Mouse (Mus musculus): ENCODE results near the gene Ubd.
"Not testable (repeated sequence)": the region's sequence is repeated elsewhere in the genome, so short reads cannot be mapped to it uniquely, and the experiment has no call there.

Ubd gene

GRCm38 (mm10) chr17:37193656-37194055 lies at the start of gene Ubd:
Gene Ubd, plus strand, starts transcription at chr17:37193892.
- in situ Hi-C loops (cut with MboI; ENCODE audit: unreplicated experiment in 2 of 2), result no loop called here

GRCm38 (mm10) chr17:37161394-37161793 lies 32.3 kb upstream of the Ubd start, which contains the start of gene Olfr93:
Gene Olfr93, minus strand, starts transcription at chr17:37161494.
- in situ Hi-C loops (cut with MboI; ENCODE audit: unreplicated experiment in 2 of 2), result no loop called here

GRCm38 (mm10) chr17:37185474-37185873 lies 8.2 kb upstream of the Ubd start:
- in situ Hi-C loops (cut with MboI; ENCODE audit: unreplicated experiment in 2 of 2), result no loop called here

- in situ Hi-C loops (cut with MboI; ENCODE audit: unreplicated experiment in 2 of 2), result no loop called here
Measured at GRCm38 (mm10) chr17:37190711-37191110, 3.0 kb upstream of the Ubd start.

GRCm38 (mm10) chr17:37193032-37193431 lies 660 bp upstream of the Ubd start:
- in situ Hi-C loops (cut with MboI; ENCODE audit: unreplicated experiment in 2 of 2), result no loop called here

GRCm38 (mm10) chr17:37194782-37195181 lies 1.1 kb downstream of the Ubd start:
- in situ Hi-C loops (cut with MboI; ENCODE audit: unreplicated experiment in 2 of 2), result no loop called here

- in situ Hi-C loops (cut with MboI; ENCODE audit: unreplicated experiment in 2 of 2), result no loop called here
Measured at GRCm38 (mm10) chr17:37196845-37197724, 3.4 kb downstream of the Ubd start.

GRCm38 (mm10) chr17:37200894-37201293 lies 7.2 kb downstream of the Ubd start, which contains the start of gene Olfr94:
Gene Olfr94, minus strand, starts transcription at chr17:37200994.
- in situ Hi-C loops (cut with MboI; ENCODE audit: unreplicated experiment in 2 of 2), result loop anchor here (5.0 to 25.0 kb wide), 7 partner anchors 119 to 844 kb away; partner anchors contain the start of genes Trim40 (in 2 of the 2), H2-M10.3 (in 1 of the 2) and H2-M10.6 (in 1 of the 2)

- in situ Hi-C loops (cut with MboI; ENCODE audit: unreplicated experiment in 2 of 2), result loop anchor here (5.0 to 25.0 kb wide), 7 partner anchors 121 to 846 kb away; partner anchors contain the start of genes Trim40 (in 2 of the 2), H2-M10.3 (in 1 of the 2) and H2-M10.6 (in 1 of the 2)
Measured at GRCm38 (mm10) chr17:37203206-37203916, 9.7 kb downstream of the Ubd start.

- in situ Hi-C loops (cut with MboI; ENCODE audit: unreplicated experiment in 2 of 2), result loop anchor here (5.0 to 25.0 kb wide), 7 partner anchors 122 to 847 kb away; partner anchors contain the start of genes Trim40 (in 2 of the 2), H2-M10.3 (in 1 of the 2) and H2-M10.6 (in 1 of the 2)
Measured at GRCm38 (mm10) chr17:37203917-37204236, 10.2 kb downstream of the Ubd start.

- in situ Hi-C loops (cut with MboI; ENCODE audit: unreplicated experiment in 2 of 2), result loop anchor here in 1 of 2 experiments (25.0 kb wide), 1 partner anchor 849 kb away; the partner anchor contains the start of gene H2-M10.3
Measured at GRCm38 (mm10) chr17:37210884-37211768, 17.4 kb downstream of the Ubd start.

GRCm38 (mm10) chr17:37213018-37213417 lies 19.3 kb downstream of the Ubd start, which contains the start of gene Olfr95:
Gene Olfr95, minus strand, starts transcription at chr17:37213118.
- in situ Hi-C loops (cut with MboI; ENCODE audit: unreplicated experiment in 2 of 2), result loop anchor here in 1 of 2 experiments (25.0 kb wide), 1 partner anchor 851 kb away; the partner anchor contains the start of gene H2-M10.3

GRCm38 (mm10) chr17:37218486-37218885 lies 24.8 kb downstream of the Ubd start:
- in situ Hi-C loops (cut with MboI; ENCODE audit: unreplicated experiment in 2 of 2), result loop anchor here in 1 of 2 experiments (25.0 kb wide), 1 partner anchor 856 kb away; the partner anchor contains the start of gene H2-M10.3

GRCm38 (mm10) chr17:37219846-37220245 lies 26.2 kb downstream of the Ubd start, which contains the start of gene Olfr96:
Gene Olfr96, plus strand, starts transcription at chr17:37220146.
- in situ Hi-C loops (cut with MboI; ENCODE audit: unreplicated experiment in 2 of 2), result loop anchor here in 1 of 2 experiments (25.0 kb wide), 1 partner anchor 858 kb away; the partner anchor contains the start of gene H2-M10.3

- in situ Hi-C loops (cut with MboI; ENCODE audit: unreplicated experiment in 2 of 2), result loop anchor here in 1 of 2 experiments (25.0 kb wide), 1 partner anchor 860 kb away; the partner anchor contains the start of gene H2-M10.3
Measured at GRCm38 (mm10) chr17:37221879-37222278, 28.2 kb downstream of the Ubd start.

GRCm38 (mm10) chr17:37237230-37237629 lies 43.5 kb downstream of the Ubd start, which contains the start of gene Olfr97:
Gene Olfr97, minus strand, starts transcription at chr17:37237330.
- in situ Hi-C loops (cut with MboI; ENCODE audit: unreplicated experiment in 2 of 2), result not testable (repeated sequence)

GRCm38 (mm10) chr17:37242198-37242597 lies 48.5 kb downstream of the Ubd start:
- in situ Hi-C loops (cut with MboI; ENCODE audit: unreplicated experiment in 2 of 2), result no loop called here
